Comparison of ENCODE assay signal across 17 mouse cellular contexts in genomic region chr19:52768117-52768516, GRCm38 (mm10).
A peak's percentile ranks its signal among the peaks of the same experiment; 100 is the strongest.
DNase-seq lines count a peak whose midpoint lies in the region; ATAC-seq lines count a peak whose summit lies in the region.
"Had no signal": no experiment of that assay in that cellular context is flagged by ENCODE, and none has a peak within 500 bp of the region (broad histone marks: within the 10 kb centered on the region; RNA-seq: fewer than 3 reads in every experiment).

No protein-coding gene starts in this region.

- peak; percentile 85 for ATAC-seq in frontal cortex, adult (ENCODE audit: low TSS enrichment)
- ATAC-seq: CD4-positive, CD25-positive, alpha-beta regulatory T cell, adult 4 months had no signal

- DNase-seq in frontal cortex, postnatal 10 days (ENCODE audit: low spot score in 2 of 2) = no peak
- DNase-seq in layer of hippocampus, adult 9-11 months = peak; percentile 21
- no peak for DNase-seq in layer of hippocampus, postnatal 14 days (ENCODE audit: low spot score in 2 of 2)
- peak; percentile 39 for DNase-seq in right cerebral cortex, adult 18-20 months
- DNase-seq in right cerebral cortex, postnatal 14 days = no peak
- peak; percentile 13 to 27 for DNase-seq in left cerebral cortex, postnatal 36 days (ENCODE audit: low spot score in 2 of 2)
- DNase-seq: adrenal gland, adult 8-10 months; adrenal gland, postnatal 36 days; B cell, adult 2 months; cerebellum, adult 11 months; cerebellum, adult 8-10 months; cerebellum, postnatal 14 days; embryo, embryonic 11 days; gastrocnemius, postnatal 14 days; heart, postnatal 36 days had no signal

- intact Hi-C loops in left cerebral cortex, postnatal 36 days (cut with DNase I) = no loop called here

Comparison
In these comparisons a context has a peak if more than half of its experiments do, and no peak if none do; other contexts are left out.
1. DNase-seq: peak in layer of hippocampus, adult 9-11 months (single experiment), right cerebral cortex, adult 18-20 months (single experiment) and left cerebral cortex, postnatal 36 days (2 of 2); none in frontal cortex, postnatal 10 days (0 of 2), layer of hippocampus, postnatal 14 days (0 of 2) and right cerebral cortex, postnatal 14 days (single experiment).